Mouse (Mus musculus) spleen, adult 18-20 months (tissue): ENCODE results near the gene Nadk.
"Not testable (repeated sequence)": the region's sequence is repeated elsewhere in the genome, so short reads cannot be mapped to it uniquely, and the experiment has no call there.

ENCODE experiments used
- DNase-seq, 2 experiments: peaks; one replicate each; pipeline ENCODE4 v3.0.0; 2022; ENCODE audit warnings: mixed read lengths in 2 of 2

Gene Nadk

DNA sequence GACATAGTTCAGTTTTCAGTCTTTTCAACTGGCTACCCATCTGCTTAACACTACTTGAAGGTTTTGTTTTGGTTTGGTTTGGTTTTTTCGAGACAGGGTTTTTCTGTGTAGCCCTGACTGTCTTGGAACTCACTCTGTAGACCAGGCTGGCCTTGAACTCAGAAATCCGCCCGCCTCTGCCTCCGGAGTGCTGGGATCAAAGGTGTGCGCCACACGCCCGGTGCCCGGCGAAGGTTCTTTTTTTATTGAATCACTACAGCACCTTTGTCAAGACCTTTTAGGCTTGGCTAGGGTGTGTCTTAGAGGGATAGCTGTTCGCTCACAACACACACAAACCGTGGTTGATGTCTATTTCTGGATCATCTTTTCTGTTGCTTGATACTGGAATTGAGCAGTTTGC lies 8.1 kb downstream of the Nadk start:
- not testable (repeated sequence) for DNase-seq

DNA sequence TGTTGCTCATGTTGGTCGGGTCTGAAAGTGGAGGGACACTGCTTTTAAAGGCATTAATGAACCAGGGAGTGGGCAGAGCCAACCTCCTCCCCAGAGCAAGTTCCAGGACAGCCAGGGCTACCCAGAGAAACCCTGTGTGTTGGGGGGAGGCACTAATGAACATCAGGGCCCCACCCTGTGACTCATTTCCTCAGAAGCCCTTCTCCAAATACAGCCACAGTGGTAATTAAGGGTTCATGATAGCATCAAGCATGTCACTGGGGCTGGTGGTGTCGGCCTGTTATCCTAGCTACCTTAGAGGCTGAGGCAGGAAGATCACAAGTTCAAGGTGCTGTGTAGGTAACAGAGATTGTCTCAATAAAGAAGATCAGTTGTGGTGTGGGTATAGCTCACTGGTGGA lies 9.3 kb downstream of the Nadk start:
- DNase-seq: no peak

- DNase-seq: no peak
These were observed 11.0 kb downstream of the Nadk start for GRCm38 (mm10) chr4:155573155-155573554.

GRCm38 (mm10) chr4:155573876-155574275 lies 11.7 kb downstream of the Nadk start:
- no peak for DNase-seq

GRCm38 (mm10) chr4:155574931-155575330 lies 12.8 kb downstream of the Nadk start:
- no peak for DNase-seq

DNA sequence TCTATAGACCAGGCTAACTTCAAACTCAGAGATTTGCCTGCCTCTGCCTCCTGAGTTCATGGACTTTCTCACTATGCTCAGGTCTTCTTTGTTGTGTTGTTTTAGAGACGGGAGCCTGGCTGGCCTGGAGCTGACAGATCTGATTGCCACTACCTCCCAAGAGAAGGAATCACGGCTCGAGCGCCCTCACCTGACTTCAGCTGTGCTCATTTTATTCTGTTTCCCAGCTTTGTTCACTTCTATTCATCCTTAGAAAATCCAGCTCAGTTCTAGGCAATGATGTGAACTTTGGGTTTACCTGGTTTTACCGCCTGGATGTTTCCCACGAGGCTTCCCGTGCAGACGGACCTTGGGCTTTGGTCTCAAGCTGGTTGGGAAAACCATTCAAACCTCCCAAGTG lies 13.3 kb downstream of the Nadk start:
- DNase-seq: no peak

GRCm38 (mm10) chr4:155577132-155577531 lies 15.0 kb downstream of the Nadk start:
- no peak for DNase-seq

- no peak for DNase-seq
These were observed 15.6 kb downstream of the Nadk start for GRCm38 (mm10) chr4:155577741-155578140.

DNA sequence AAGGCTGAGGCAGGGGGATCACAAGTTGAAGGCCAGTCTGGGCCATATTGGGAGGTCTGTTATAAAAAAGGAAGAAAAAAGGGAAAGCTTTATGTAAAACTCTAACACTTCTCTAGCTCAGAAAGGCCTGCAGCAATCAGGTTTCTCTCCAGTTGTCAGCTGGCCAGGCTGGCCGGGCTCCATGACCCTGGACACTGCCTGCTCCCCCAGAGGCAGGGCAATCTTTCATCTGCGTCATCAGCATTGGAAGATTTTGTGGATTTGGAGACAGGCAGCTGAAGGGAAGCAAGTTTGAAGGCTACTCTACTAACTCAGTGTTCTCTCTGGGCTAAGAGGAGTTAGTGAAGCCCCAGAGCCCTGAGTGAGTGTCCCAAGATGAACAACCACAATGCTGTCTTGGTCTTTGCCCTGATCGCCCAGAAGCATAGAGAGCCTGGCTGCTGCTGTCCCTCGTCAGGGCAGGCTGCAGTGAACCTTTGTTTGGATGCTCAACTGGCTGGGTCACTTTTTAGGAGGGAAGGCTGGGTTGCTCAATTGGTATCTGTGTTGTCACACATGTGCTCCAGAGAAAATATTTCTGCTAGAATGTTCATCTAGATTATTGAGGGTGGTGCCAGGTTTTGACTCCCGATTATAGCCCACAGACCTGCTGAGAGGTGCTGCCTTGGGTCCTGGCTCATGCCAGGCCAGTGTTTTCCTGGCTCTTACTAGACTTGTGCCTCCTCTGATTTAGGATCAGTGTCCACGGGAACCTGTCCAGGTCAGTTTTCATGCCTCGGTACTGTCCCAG lies 16.4 kb downstream of the Nadk start:
- no peak for DNase-seq

DNA sequence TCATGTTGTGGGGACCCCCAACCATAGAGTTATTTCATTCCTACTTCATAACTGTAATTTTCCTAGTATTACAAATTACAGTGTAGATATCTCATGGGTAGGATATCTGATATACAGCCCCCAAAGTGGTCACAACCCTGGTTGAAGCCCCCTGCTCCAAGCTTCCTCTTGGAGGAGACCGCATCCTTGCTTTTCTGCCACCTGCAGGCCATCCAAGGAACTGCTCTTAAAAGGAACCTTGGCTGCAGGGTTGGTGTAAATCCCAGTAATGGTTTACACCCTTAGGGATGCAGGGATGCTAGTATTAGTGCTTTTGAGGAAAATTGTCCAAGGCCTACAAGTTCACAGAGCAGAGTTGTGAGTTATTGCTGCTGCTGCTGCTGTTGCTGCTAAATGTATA lies 18.2 kb downstream of the Nadk start:
- DNase-seq: peak in 1 of 2 experiments; percentile 54

DNA sequence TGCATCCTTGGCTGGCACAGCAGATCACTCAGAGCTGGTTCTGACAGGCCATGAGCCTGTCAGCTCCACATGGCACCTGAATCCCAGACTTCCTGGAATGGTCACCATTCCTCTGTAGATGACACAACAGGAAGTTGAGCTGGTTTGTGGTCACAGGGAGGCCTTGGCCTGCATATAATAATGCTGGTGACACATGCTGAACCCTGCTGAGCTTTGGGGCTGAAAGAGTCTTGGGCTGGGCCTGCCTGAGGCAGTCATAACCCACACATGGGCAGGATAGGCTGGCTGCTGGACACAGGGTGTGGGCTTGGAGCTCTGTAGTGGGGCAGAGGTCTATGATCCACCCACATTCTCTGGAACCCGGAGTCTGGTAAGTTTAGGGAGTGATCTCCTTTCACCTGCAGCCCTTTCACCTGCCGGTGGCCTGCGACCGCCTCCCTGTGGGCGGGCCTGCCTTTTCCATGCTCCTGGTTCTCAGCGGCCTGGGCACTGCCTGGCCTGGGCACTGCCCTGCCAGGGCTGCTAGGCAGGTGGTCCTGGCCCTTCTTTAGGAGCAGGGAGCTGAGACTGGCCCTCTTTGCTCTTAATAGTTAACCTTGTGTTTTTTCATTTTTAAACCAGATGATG lies 20.2 kb downstream of the Nadk start:
- no peak for DNase-seq

DNA sequence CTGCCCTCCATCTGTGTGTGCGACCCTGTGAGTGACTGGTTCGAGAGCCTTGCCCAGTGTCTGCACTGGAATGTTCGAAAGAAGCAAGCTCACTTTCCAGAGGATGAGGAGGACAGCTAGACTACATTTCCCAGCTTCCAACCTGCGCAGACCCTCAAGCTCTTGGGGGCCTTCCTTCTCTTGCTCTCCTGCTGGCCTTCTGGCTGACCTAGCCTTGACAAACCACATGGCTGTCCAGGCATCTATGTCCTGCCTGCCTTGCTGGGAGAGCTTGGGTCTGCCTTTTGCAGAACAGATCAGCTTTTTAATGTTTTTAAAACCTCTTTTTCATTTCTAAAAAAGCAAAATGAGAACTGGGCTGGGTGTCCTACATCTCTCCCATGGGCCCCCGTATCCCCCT lies 27.2 kb downstream of the Nadk start:
- DNase-seq: no peak

DNA sequence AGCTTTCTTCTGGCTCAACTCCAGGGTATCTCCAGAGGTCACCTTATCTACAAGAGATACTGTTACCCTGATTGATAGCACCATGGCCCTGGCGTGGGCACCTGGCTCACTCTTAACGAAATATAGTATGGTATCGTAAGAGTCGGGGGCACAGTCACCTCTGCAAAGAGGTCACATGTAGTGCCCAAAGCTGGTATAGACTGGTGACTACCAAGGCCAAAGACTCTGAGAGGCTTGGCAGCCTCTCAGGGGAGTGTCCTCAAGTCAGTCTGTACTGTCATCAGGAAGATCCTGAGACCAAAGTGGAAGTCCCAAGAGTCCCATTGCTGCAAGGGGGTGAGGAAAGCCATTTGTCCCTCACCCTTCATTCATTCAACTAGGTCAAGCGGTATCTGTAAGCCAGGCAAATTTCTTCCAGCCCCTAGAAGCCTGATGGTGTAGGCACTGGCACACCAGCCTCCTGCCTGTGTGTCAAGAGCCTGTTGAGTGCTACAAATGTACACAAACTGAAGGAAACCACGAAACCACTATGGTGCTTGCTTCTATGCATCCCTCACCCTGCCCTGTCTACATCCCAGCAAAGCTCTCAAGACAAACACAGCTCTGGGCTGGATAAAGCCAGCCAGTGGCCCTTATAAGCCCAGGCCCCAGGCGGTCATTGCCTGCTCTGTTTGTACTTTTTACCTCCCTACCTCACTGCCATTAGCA lies 29.0 kb downstream of the Nadk start:
- no peak for DNase-seq

DNA sequence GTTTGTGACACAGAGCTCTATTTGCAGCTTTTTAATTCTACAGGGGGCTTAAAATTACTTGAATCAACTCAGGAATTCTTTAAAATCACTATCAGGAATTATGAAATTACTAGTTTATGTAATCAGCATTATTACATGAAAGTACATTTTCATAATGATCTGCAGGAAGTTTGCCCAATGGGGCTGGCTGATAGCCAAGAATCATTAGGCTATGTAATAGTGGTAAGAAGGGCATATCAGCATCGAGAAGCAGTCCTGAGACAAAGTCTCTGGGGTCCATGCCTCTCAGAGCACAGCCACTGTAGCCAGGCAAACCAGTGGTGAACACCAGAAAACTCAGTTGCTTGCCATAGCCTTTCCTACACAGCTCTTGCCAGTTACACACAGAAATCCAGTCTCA lies 31.6 kb downstream of the Nadk start:
- DNase-seq: no peak

DNA sequence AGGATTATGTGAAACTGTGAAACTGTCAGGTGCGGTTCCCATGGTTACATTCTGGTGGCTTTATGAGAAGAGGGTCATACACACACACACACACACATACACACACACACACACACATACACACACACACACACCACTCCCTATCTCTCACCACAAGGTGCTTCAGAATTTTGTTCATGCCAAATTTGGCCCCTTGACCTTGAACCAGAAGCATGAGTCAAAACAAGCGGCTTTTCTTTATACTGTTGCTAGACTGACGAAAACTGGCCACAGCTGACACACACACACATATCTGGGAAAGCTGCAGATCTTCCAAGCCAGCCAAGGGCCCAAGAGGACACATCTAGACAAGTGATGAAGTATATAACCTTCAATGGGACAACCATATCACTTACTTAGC lies 33.6 kb downstream of the Nadk start:
- no peak for DNase-seq

GRCm38 (mm10) chr4:155596606-155597005 lies 34.4 kb downstream of the Nadk start:
- no peak for DNase-seq

GRCm38 (mm10) chr4:155598536-155598935 lies 36.4 kb downstream of the Nadk start:
- DNase-seq: no peak

DNA sequence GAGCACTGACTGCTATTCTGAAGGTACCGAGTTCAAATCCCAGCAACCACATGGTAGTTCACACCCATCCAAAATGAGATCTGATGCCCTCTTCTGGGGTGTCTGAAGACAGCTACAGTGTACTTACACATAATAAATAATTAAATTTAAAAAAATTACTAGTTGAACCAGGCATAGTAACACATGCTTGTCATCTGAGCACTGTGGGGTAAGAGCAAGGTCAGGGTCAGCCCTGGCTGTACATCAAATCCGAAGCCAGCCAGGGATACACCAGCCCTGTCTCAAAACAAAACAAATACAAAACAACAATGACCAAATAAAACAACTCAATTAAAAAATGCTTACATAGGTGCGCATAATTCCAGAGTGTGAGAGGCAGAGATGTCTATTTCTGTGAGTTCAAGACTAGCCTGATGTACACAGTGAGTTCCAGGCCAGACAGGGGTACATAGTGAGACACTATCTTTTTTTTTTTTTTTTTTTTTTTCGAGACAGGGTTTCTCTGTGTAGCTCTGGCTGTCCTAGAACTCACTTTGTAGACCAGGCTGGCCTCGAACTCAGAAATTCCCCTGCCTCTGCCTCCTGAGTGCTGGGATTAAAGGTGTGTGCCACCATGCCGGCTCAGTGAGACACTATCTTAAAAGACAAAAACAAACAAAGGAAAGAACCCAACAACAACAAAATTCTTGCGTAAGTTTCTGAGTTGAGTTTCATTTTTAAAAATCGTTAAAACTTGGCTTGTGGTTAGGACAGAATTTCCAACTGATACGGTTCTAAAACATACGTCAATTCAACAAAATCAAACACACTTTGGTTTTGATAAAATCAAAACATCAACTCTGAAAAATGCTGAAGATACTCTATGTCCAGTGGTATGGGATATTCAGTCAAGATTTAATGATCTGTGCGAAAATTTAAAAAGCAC lies 38.0 kb downstream of the Nadk start:
- DNase-seq: no peak

DNA sequence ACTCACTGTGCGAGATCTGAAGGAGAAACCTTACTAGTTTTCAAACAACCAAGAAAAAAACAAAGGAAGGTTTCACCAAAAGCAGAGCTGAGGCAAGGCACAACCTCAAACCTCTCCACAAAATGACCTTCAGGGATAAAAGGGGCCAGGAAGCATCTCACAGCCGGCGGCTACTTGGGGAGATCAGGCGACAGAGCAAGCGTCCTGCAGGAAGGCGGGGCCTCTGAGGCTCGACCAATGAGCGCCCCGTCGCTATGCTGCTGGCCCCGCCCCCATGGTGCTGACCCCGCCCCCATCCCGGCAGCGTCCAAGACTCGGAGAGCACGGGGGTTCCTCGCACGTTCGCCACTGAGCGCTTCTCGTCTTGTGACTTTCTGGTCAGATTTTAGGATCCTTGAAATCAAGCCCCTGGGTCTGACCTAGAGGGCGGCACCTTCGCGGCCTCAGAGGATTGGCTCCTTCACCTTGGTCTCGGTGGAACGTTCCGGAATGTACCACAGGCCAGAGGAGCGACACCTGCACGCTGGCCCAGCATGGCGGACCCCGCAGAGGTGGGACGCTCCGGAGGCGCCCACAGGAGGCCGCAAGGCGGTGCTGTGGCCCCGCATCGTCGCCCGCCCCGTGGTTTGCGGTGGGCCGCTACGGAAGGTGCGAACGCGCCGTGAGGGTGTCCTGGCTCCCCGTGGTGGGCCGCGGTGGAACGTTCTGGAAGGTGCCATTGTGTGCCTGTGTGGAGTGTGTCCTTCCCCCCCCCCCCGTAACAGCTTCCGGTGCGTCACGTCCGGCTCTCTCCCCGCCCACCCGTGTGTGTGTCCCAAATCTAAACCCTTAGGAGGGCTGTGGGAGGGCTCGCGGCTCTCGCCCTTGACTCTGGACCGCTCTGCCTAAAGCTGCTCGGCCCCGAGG lies 39.2 kb downstream of the Nadk start, which contains the start of gene Slc35e2:
Gene Slc35e2, plus strand, starts transcription at position 326 of the 906 bp plus-strand sequence.
- DNase-seq: peak; percentile 86 to 87

GRCm38 (mm10) chr4:155601997-155602456 lies 39.8 kb downstream of the Nadk start:
- no peak for DNase-seq

DNA sequence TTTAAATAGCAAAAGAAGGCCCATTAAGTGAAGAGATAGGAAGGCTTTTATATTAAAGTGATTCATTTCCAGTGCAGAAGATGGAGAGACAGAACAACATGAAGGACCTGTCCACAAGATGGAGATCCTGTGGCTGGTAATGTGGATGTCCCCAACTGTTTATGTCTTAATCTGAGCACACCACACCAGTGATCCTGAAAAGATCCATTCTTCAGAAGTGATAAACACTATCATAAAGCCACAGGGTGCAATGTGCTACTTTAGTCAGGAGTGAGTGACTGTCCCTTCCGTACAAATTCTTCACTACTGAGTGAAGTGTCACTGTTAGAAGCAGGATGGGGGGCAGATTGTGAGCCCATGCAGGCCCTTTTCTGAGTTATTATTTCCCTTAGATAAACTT lies 40.6 kb downstream of the Nadk start:
- no peak for DNase-seq

- DNase-seq: no peak
These were observed 41.6 kb downstream of the Nadk start for GRCm38 (mm10) chr4:155603801-155604200.
